Mouse (Mus musculus) c-Kit-negative CD71-positive TER-119-positive erythroid progenitor cells, embryonic 14.5 days (primary cell): Measurements from ENCODE around the gene Zfp982.
"Not testable (repeated sequence)": the region's sequence is repeated elsewhere in the genome, so short reads cannot be mapped to it uniquely, and the experiment has no call there.

Source experiments
- DNase-seq: peaks from one replicate; pipeline ENCODE4 v3.0.0-alpha.2; 2013; ENCODE audit warnings: low read depth, low spot score

Gene Zfp982

GRCm38 (mm10) chr4:147559096-147559495 lies 66.9 kb downstream of the Zfp982 start:
- DNase-seq: not testable (repeated sequence)
